Mouse (Mus musculus) left cerebral cortex, adult 9 months (tissue): ENCODE results near the gene Dusp23.

Source experiments
- DNase-seq, 2 experiments: peaks; one replicate each; pipeline ENCODE4 v3.0.0; 2022; ENCODE audit warnings: low spot score in 2 of 2

Dusp23 gene

DNA sequence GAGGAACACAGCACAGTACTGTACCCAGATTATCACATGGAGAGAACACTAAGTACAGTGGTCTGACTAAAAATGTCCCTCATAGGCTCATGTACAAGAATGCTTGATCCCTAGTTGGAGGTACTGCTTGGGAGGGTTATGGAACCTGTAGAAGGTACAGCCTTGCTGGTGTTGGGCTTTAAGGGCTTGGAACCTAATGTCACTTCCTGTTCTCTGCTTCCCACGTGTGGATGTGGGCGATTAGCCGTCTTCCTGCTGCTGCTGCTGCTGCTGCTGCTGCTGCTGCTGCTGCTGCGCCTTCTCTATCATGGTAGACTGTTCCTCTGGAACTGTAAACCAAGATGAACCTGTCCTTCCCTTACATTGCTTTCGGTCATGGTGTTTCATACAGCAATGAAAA, 9.2 kb downstream of the Dusp23 start:
- DNase-seq, result no peak

DNA sequence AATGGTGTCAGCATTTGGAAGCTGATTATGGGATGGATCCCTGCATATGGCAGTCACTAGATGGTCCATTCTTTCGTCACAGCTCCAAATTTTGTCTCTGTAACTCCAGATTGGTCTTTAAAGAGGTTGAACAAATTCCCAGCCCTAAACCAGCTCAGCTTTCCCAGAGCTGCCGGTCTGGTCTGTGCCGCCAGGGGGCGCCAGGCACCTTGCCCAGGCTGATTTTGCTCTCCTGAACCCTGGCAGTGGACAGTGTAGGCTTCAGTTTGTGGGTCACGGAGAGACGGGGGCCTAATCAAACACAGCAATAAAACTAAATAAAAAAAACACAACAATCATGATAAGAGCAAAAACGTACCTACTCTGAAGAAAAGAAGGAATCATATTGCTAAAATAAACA, 13.5 kb downstream of the Dusp23 start:
- DNase-seq, result peak in 1 of 2 experiments; percentile 59

DNA sequence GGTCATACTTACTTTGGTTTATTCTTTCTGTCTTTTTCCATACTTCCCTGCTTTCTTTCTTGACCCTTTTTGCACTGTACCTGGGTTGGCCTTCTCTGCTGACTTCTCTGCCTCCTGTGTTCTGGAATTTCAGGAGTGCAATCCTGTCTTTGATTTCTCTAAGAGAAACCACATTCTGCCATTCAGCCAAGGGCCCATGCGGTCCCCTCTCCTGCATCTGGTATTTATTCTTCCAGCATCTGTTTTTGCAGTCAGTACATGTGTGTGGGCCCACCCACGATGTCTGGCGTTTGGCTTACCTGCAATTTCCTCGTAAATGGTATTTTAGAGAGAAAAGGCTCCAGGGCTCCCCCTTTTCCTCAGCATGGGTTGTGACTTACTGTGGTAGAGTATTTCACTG, 14.6 kb downstream of the Dusp23 start:
- DNase-seq, result no peak

DNA sequence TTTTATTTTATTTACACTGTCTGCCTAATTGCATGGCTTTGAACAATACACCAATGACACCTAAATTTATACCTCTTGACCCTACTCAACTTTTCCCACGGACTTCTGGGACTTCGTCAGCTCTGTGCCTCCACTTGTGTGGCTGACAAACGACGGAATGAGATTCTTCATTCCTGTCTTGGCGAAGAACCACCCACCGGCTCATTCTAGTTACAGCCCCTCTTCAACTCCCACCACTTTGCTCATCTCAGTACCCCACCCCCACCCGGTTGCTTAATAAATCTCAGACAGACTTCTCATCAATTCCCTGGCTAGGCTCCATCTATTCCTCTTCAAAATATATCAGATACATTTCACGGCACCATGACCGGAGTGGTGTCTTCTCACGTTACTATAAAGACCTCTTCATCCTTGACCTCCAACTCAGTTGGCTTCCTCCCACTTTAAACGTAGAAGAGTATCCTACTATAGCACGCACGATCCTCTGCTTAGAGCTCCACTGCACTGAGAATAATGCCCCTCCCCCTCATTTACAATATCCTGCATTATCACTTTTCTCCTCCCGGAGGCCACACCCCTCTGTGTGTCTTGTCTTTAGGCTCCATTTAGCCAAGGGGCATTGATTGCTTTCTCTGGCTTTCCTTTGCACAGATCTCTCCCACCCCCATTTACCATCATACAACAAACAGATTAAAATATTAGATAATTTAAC, 15.2 kb downstream of the Dusp23 start:
- no peak for DNase-seq

DNA sequence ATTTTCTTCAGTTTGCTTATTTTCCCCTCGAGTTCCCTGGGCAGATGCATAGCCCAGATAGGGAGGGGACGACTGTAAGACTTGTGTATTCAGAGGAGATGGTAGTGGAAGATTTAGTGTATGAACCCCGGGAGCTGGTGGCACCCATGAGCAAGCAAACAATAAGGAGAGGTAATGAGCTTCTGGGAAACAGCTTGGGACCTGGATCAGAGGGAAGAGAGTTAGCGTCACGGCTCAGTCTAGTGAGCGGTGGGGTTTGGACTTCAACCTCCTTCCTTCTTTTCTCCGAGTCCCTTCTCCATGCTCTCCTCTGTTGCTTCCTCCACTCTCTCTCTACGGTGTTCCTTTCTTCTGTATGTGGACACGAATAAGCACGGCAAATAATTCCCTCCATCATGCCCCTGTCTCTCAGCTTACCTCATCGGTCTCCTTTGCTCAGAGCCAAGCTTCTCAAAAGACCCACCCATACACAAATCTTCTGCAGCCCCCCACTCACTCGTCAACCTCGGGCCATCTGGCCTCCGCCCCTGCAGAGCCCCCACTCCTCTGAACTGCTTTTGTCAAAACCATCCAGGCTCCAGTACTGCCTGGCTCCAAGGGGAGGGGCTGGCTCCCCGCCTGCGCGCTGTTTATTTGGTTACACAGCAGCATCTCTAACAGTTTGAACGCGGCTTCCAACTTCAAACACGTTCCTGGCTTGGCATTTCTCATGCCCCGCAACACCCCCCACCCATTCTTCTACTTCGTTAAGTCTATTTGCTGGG, 16.0 kb downstream of the Dusp23 start:
- DNase-seq, result no peak

DNA sequence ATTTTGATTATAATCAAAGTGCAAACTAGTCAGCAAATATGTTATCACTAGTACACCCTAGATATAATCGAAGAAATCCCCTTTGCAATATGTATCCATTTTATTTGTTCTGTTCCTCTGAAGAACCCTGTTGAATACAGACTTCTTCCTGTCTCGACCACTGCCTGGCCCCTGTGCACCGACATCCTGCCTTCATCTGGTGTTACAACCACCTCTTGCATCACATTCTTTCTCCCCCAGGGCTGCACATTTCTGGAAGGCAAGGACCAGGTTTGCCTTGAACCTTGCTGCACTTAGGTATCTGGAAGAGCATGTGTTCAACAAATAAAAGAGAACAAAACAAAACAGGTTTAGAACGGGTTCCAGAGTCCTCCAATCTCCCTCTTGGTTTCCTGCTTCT, 17.4 kb downstream of the Dusp23 start:
- DNase-seq, result no peak

DNA sequence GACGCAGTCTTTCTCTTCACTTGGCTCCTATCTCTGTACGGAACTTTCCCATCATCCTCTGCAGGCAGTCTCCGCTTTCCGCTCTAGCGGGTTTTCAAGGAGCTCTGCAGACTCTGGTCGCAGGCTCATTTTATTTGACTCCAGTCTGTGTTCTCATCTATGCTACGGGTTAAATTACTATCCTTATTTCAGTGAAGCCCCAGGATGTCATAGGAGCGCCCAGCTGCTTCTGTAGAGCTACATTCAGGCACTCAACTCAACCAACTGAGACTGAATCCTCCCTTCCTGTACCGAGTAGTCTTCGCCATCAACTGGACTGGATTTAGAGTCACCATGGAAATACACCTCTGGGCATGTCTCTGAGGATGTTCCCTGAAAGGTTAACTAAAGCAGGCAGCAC, 18.1 kb downstream of the Dusp23 start:
- no peak for DNase-seq

DNA sequence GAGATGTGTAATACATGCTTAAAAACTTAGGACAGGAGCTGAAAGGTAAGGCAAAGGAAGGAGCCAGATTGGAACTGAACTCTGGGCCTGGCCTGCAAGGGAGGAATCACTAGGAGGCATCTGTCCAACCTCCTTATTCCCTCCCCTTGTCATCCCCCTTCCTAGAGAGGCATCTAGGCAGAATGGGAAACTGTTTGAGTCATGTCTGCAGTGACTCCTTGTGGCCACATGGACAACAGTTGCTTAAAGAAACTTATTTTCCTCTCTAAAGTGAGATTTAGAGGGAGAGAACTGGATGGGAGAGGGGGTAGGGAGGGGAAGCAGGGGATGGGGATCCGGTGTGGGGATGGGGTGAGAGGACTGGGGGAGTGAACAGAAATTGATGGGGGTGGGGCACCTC, 20.0 kb downstream of the Dusp23 start:
- no peak for DNase-seq

DNA sequence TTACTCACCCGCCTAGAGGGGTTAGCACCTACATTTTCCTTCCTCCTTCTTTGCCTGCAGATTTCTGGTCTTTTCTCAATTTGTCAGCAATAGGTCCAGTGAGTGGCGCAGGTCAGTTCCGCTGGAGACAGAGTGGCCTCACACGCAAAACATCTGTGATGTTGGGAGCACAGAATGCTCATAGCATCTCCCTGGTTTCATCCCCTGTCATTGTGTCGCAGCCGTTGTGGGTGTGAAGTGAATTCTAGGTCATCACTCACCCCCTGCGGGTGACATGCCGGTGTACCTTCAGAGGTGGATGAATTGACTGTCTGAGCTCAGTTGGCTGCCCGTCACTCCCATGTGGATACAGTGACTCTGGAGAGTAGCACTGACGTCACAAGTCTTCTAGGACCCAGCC, 21.5 kb downstream of the Dusp23 start:
- DNase-seq, result no peak

DNA sequence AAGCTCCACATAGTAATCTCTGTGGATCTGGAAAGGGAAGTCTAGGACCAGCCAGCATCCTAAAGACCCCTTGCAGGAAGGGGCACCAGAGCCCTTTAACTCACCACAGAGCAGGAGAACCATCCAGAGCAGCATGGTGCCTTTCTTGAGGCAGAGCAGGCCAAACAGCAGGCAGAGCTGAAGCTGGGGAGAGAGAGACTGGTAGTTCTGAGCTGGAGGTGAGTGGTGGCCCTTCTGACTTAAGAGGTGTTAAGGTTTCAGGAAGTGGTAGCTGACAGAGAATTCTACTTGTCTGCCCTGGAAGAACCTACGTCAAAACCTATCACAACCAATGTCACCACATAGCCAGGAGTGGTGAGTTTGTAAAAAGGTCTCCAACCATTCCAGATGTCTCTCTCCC, 30.4 kb downstream of the Dusp23 start, which contains the start of gene Fcrl6:
Fcrl6 (minus strand) TSS at position 226 of the 400 bp plus-strand sequence.
- no peak for DNase-seq

DNA sequence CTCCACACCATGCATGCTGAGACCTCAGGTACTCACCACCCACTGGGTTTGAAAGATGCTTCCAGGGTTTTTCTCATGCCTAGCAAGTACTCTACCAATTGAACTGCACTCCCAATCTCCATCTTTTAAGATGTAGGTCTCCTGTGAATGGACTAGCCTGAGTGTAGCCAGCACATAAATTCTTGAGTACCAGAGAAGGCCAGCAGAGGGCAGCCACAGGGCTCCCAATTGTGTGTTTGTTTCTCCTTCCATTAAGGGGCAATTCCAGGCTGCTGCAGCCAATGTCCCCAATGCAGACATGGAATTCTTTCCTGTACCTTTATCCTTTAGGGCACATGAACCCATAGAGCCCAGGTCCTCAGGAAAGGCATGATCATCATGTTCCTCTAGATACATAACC, 38.3 kb downstream of the Dusp23 start:
- DNase-seq, result peak in 1 of 2 experiments; percentile 39

DNA sequence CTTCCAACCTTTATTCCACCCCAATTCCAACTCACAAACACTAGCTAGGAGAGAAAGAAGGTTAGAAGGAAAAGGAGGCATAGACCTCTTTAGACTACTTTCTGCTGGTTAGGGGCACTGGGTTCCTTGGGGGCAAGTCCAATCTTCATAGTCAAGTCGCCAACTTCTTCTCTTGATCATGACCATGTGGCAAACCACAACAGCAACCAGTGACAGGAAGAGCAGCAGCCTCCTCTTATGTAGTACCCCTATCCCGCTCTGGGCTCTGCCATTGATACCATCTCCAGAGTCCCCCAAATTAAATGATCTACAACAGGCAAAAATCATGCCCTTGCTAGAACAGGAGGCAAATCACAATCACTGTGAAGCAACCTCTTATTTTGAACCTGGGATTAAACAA, 38.8 kb downstream of the Dusp23 start:
- DNase-seq, result no peak

DNA sequence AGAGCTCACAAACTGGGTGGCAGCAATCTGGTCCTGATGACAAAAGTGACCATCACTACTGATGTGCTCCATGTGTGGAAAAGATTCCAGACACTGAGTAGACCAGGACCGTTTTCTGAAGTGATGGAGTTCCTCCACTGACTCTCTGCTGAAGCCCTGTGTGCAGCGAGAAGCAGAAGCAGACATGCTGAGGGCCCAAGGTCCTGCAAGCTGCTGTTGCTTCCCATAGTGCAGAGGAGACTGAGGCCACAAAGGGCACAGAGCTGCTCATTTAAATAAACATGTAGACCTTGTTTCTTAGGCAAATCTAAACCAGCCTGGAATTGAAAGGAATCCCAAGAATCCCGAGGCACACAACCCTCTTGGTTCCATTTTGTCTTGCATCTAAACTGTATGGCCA, 39.4 kb downstream of the Dusp23 start:
- no peak for DNase-seq

DNA sequence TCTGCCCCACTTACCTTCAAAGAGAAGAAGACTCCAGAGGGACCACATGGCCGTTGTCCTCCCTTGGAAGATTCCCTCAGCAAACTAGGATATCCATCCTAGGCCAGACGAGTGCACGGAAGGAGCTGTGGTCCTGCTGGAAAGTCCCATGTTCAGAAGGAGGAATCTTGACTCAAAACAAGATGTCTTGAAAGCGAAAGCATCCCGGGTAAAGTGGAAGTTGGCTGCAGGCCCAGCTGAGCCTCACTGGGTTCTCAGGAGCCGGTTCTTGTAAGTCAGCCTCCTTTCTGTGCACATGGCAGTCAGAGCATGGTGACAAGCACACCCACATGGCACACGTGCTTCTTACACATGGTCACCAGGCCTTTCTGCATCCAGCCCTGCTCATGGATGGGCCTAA, 42.4 kb downstream of the Dusp23 start, which contains the start of gene Slamf8:
Slamf8 (minus strand) TSS at position 184 of the 400 bp plus-strand sequence.
- peak in 1 of 2 experiments; percentile 41 for DNase-seq

DNA sequence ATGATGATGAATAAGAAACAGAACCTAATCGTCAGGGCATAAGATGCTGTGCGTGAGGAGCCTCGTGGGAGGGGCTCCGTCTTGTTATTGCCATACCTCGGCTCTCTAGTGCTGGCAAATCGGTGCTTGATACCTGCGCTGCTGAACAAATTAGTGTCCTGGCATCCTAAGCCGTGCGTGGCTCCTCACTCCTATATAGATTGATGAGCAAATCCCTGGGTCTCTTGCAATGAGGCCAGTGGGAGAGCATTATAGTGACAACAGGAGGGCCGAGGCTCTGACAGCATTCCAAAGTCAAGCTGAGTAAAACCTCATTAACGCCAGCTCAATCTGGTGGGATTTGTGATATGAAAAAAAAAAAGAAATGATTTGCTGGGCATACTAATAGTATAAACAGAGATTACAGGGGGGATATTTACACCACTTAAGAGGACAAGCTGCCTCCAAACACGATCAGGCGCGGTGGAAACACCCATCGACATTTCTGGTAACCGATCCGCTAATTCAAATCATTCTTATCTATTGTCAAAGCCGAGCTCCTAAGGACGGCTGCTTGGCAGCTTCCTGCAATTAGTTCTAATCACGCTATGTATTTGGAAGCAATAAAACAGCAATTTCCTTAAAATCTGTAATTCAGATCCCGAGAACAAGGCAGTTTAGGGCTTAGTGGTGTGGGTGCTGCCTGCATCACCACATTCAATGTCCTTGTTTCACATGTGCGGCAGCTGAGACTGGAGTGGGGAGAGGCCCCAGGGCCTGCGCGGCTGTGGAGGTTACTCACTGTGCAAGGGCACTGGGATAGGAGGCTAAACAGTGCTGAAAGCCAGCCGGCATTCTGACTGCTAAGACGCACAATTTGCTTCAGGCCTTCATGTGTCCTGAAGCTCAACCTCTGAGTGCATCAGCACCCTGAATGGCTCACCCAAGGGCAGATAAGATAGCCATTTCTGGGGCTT, 46.9 kb downstream of the Dusp23 start:
- no peak for DNase-seq

DNA sequence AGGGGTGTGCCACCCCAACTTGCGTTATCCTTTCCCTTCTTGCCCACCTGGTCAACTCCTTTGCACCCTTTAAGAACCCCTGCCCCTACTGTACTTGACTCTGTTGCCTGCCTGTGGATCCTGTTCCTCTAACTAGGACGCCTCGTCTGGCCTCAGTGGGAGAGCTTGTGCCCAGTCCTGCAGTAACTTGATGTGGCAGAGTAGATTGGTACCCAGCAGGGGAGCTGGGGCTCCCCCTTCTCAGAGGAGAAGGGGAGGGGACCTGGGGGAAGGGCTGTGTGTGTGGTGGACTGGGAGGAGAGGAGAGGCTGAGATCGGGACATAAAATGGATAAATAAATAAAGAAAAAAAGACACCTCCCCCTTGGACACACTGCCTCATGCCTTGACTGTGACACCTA, 47.7 kb downstream of the Dusp23 start:
- no peak for DNase-seq

DNA sequence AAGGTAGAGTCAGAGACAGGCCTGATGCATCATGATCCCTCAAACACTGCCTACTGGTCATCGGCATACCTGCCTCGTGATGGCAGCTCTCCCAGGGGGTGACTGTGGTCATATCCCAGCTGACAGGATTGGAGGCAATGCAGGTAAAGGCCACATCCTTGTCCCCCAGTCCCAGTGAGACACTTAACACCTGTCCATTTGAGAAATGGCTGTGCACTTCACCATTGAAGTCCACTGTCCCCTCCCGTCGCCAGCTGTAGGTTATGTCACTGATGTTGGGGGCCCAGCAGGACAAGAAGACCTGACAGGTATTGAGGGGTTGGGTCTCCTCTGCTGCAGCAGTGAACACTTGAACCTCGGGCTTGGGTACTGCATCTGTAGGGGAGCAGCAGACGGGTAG, 48.5 kb downstream of the Dusp23 start:
- no peak for DNase-seq

DNA sequence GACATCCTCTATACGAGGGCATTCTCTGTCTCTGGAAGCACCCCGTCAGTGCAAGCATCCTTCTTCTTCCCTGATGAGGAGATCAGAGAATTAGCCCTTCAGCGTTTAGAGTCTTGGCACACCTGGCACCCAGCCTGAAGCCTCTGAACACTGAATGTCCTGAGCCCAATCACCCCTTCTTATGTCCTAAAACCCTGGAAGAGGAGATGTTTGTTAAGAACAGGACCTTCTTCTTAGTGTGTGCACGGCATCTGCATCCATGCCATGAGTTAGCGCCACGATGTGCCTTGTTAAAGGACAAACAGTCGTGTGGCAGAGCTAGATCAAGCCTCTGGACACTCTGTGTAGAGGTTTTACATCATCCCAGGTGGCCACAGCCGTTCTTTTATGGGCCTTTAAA, 50.3 kb downstream of the Dusp23 start:
- DNase-seq, result no peak
